ENCODE assay signal across 8 mouse cellular contexts in genomic region chr19:8976535-8976934, GRCm38 (mm10). TPM values are rescaled to one million over a fixed set of nuclear protein-coding genes. Genes with fewer than 3 reads are reported as not detected.
A peak's percentile ranks its signal among the peaks of the same experiment; 100 is the strongest.
DNase-seq lines count a peak whose midpoint lies in the region; ATAC-seq and TF ChIP-seq lines count a peak whose summit lies in the region.

No protein-coding gene starts in this region.

- H3K4me1 ChIP-seq in heart, adult 2 months (ENCODE audit: control insufficient read depth, insufficient read depth, low read length): peaks cover 10% of the 10 kb centered on the region
- no peaks in the 10 kb centered on the region for H3K4me1 ChIP-seq in hindbrain, embryonic 16.5 days (ENCODE audit: control insufficient read depth, insufficient read depth, low read depth, low read length)
- peaks cover 3% of the 10 kb centered on the region; the same call in 1 of the 2 replicates for H3K4me1 ChIP-seq in lung, adult 2 months (ENCODE audit: control insufficient read depth, insufficient read depth, low read length)

- H3K27ac ChIP-seq in heart, adult 2 months: peak overlapping the region; percentile 54
- no peak overlapping the region for H3K27ac ChIP-seq in hindbrain, embryonic 16.5 days (ENCODE audit: low read depth, low read length)

- no peak overlapping the region for H3K4me3 ChIP-seq in heart, adult 2 months
- no peak overlapping the region for H3K4me3 ChIP-seq in hindbrain, embryonic 16.5 days (ENCODE audit: low read length)
- peak overlapping the region; percentile 4 for H3K4me3 ChIP-seq in lung, adult 2 months (replicated peaks; ENCODE audit: extremely low read depth, low read depth, low read length)

- TF ChIP-seq POLR2A in heart, adult 2 months (IDR thresholded peaks at IDR 0.05; ENCODE audit: insufficient read depth, low read depth, low read length): no peak
- no peak for TF ChIP-seq POLR2A in lung, adult 2 months (IDR thresholded peaks at IDR 0.05; ENCODE audit: borderline replicate concordance, extremely low read depth, low read depth, low read length)

- intact Hi-C loops in heart, adult 2 months (cut with DNase I): loop anchor here (1.0 kb wide), 3 partner anchors 79 to 134 kb away; no protein-coding TSS in a partner anchor
- intact Hi-C loops in heart, postnatal 25 days (cut with DNase I): loop anchor here (1.0 to 2.0 kb wide), 2 partner anchors 106 to 132 kb away; no protein-coding TSS in a partner anchor

- no peaks in the 10 kb centered on the region for H3K27me3 ChIP-seq in heart, adult 2 months (ENCODE audit: control insufficient read depth, insufficient read depth, low read length)
- no peaks in the 10 kb centered on the region for H3K27me3 ChIP-seq in hindbrain, embryonic 16.5 days (replicated peaks; ENCODE audit: control insufficient read depth, insufficient read depth, low read length)

- no peak overlapping the region for H3K9ac ChIP-seq in heart, adult 2 months (ENCODE audit: low read depth, low read length)
- H3K9ac ChIP-seq in hindbrain, embryonic 16.5 days (ENCODE audit: low read depth, low read length): no peak overlapping the region

- peak; percentile 97 for TF ChIP-seq CTCF in heart, adult 2 months (IDR thresholded peaks at IDR 0.05)
- peak; percentile 96 for TF ChIP-seq CTCF in lung, adult 2 months (IDR thresholded peaks at IDR 0.05; ENCODE audit: insufficient read depth, low read length)

- ATAC-seq in hindbrain, embryonic 16.5 days: peak; percentile 62; the same call in 1 of the 2 replicates

- 36% methylated on average over 3 of the region's 3 CpGs for WGBS in heart, adult 2 months
- 60% methylated on average over 3 of the region's 3 CpGs for WGBS in hindbrain, embryonic 16.5 days
- WGBS in lung, adult 2 months: 42% methylated on average over 3 of the region's 3 CpGs

- H3K9me3 ChIP-seq in hindbrain, embryonic 16.5 days (ENCODE audit: control insufficient read depth, low read length): no peaks in the 10 kb centered on the region

- H3K79me2 ChIP-seq in heart, adult 2 months (replicated peaks; ENCODE audit: control insufficient read depth, insufficient read depth, low read length): no peaks in the 10 kb centered on the region

- peak; percentile 96 for TF ChIP-seq EP300 in heart, adult 2 months (IDR thresholded peaks at IDR 0.05; ENCODE audit: insufficient read depth, low read depth, low read length)

- H3K36me3 ChIP-seq in heart, adult 2 months (ENCODE audit: control insufficient read depth, insufficient read depth, low read length): peaks cover 22% of the 10 kb centered on the region
- peaks cover 59% of the 10 kb centered on the region for H3K36me3 ChIP-seq in hindbrain, embryonic 16.5 days (ENCODE audit: control insufficient read depth, insufficient read depth, low read length)

- no peak overlapping the region for H3K4me2 ChIP-seq in hindbrain, embryonic 16.5 days (ENCODE audit: low read length)

- DNase-seq in heart, adult 2 months: peak; percentile 68 to 71
- no peak for DNase-seq in heart, postnatal 25 days (ENCODE audit: low spot score)
- DNase-seq in ZHBTc4 (ENCODE audit: low read depth, low spot score): peak; percentile 85
- peak; percentile 85 for DNase-seq in fibroblast of lung, adult 2 months (ENCODE audit: low read depth)
- DNase-seq in lung, adult 2 months: no peak
- DNase-seq in retina, adult 2 months (ENCODE audit: low read depth, low spot score): peak; percentile 22
- no peak for DNase-seq in layer of hippocampus, postnatal 25 days (ENCODE audit: extremely low spot score in 1 of 2, low spot score in 1 of 2)

RNA-seq across cellular contexts. Expression of gene Eef1g, which starts 9.7 kb away (rescaled TPM):
- total RNA-seq in heart, adult 2 months (2021): 100 to 1,000 TPM; 224 to 260 TPM
- 191 and 291 TPM in 2 replicates for polyA plus RNA-seq in heart, adult 2 months (2012; rRNA removed)
- 100 to 1,000 TPM; 241 to 256 TPM for total RNA-seq in heart, postnatal 25 days (2021)
- 284 and 301 TPM in 2 replicates for polyA plus RNA-seq in hindbrain, embryonic 16.5 days (2015; fragmentation: Nextera tagmentation; extraction: Ambion mirVana)
- polyA plus RNA-seq in lung, adult 2 months (2012; rRNA removed): 121 and 206 TPM in 2 replicates
- total RNA-seq in layer of hippocampus, postnatal 25 days (2021): 100 to 1,000 TPM; 215 to 256 TPM

RNA-seq across cellular contexts. Expression of gene Ahnak, which starts 12.5 kb away (rescaled TPM):
- total RNA-seq in heart, adult 2 months (2021): 100 to 1,000 TPM; 299 to 348 TPM
- 23.0 and 42.5 TPM in 2 replicates for polyA plus RNA-seq in heart, adult 2 months (2012; rRNA removed)
- 100 to 1,000 TPM; 283 to 326 TPM for total RNA-seq in heart, postnatal 25 days (2021)
- 3.5 and 4.8 TPM in 2 replicates for polyA plus RNA-seq in hindbrain, embryonic 16.5 days (2015; fragmentation: Nextera tagmentation; extraction: Ambion mirVana)
- 56.3 and 84.7 TPM in 2 replicates for polyA plus RNA-seq in lung, adult 2 months (2012; rRNA removed)
- total RNA-seq in layer of hippocampus, postnatal 25 days (2021): 10 to 100 TPM; 14.7 to 15.7 TPM

RNA-seq across cellular contexts. Expression of gene Tut1, which starts 22.9 kb away (rescaled TPM):
- total RNA-seq in heart, adult 2 months (2021): 1 to 10 TPM; 8.5 to 9.4 TPM
- polyA plus RNA-seq in heart, adult 2 months (2012; rRNA removed): 7.2 and 10.6 TPM in 2 replicates
- total RNA-seq in heart, postnatal 25 days (2021): 1 to 10 TPM; 7.2 to 8.8 TPM
- 23.9 and 26.3 TPM in 2 replicates for polyA plus RNA-seq in hindbrain, embryonic 16.5 days (2015; fragmentation: Nextera tagmentation; extraction: Ambion mirVana)
- 14.9 and 17.9 TPM in 2 replicates for polyA plus RNA-seq in lung, adult 2 months (2012; rRNA removed)
- total RNA-seq in layer of hippocampus, postnatal 25 days (2021): 10 to 100 TPM; 19.4 to 20.1 TPM

RNA-seq across cellular contexts. Expression of gene Mta2, which starts 34.9 kb away (rescaled TPM):
- total RNA-seq in heart, adult 2 months (2021): 10 to 100 TPM; 29.0 to 32.1 TPM
- polyA plus RNA-seq in heart, adult 2 months (2012; rRNA removed): 13.1 and 15.6 TPM in 2 replicates
- total RNA-seq in heart, postnatal 25 days (2021): 10 to 100 TPM; 29.5 to 32.3 TPM
- 91.3 and 103 TPM in 2 replicates for polyA plus RNA-seq in hindbrain, embryonic 16.5 days (2015; fragmentation: Nextera tagmentation; extraction: Ambion mirVana)
- polyA plus RNA-seq in lung, adult 2 months (2012; rRNA removed): 20.0 and 26.9 TPM in 2 replicates
- total RNA-seq in layer of hippocampus, postnatal 25 days (2021): 10 to 100 TPM; 51.2 to 58.4 TPM

RNA-seq across cellular contexts. Expression of gene Eml3, which starts 47.2 kb away (rescaled TPM):
- 1 to 10 TPM; 7.0 to 9.7 TPM for total RNA-seq in heart, adult 2 months (2021)
- polyA plus RNA-seq in heart, adult 2 months (2012; rRNA removed): 17.6 and 18.4 TPM in 2 replicates
- 1 to 10 TPM; 8.9 to 9.1 TPM for total RNA-seq in heart, postnatal 25 days (2021)
- polyA plus RNA-seq in hindbrain, embryonic 16.5 days (2015; fragmentation: Nextera tagmentation; extraction: Ambion mirVana): 10.3 and 11.3 TPM in 2 replicates
- polyA plus RNA-seq in lung, adult 2 months (2012; rRNA removed): 50.5 and 65.5 TPM in 2 replicates
- total RNA-seq in layer of hippocampus, postnatal 25 days (2021): 10 to 100 TPM in 1 of 2 experiments, 1 to 10 TPM in 1; 9.1 to 11.1 TPM

Comparison
In these comparisons a context has a peak if more than half of its experiments do, and no peak if none do; other contexts are left out.
1. DNase-seq: peak in heart, adult 2 months (2 of 2), ZHBTc4 (single experiment), fibroblast of lung, adult 2 months (single experiment) and retina, adult 2 months (single experiment); none in heart, postnatal 25 days (single experiment), lung, adult 2 months (single experiment) and layer of hippocampus, postnatal 25 days (0 of 2).
2. RNA of gene Ahnak, which starts 12.5 kb away (total RNA-seq): 299 to 348 TPM in heart, adult 2 months and 283 to 326 TPM in heart, postnatal 25 days; 14.7 to 15.7 TPM in layer of hippocampus, postnatal 25 days; every median in the first group is over 10 times any median in the second.